Mouse (Mus musculus) cerebellum, adult 2 months (tissue): ENCODE results near the gene Scaf11. TPM values are rescaled to one million over a fixed set of nuclear protein-coding genes. Genes with fewer than 3 reads are reported as not detected.
A peak's percentile ranks its signal among the peaks of the same experiment; 100 is the strongest.
"Not testable (repeated sequence)": the region's sequence is repeated elsewhere in the genome, so short reads cannot be mapped to it uniquely, and the experiment has no call there.

Experiments used
- DNase-seq, 2 experiments: peaks; one replicate each; pipeline ENCODE4 v3.0.0; 2021
- H3K27ac ChIP-seq: fragments of 200-500 bp; 2 replicates; pipeline ENCODE4 v1.5.1; 2012; ENCODE audit warnings: low read length, control low read depth, inconsistent platforms; ENCODE audit not compliant: insufficient read depth
- H3K27me3 ChIP-seq: fragments of 200-500 bp; 2 replicates; pipeline ENCODE4 v1.6.1; 2012; ENCODE audit warnings: inconsistent platforms, mild to moderate bottlenecking, low read length, moderate library complexity; ENCODE audit not compliant: control insufficient read depth, insufficient read depth
- H3K4me1 ChIP-seq: fragments of 200-500 bp; 2 replicates; pipeline ENCODE4 v1.6.1; 2011; ENCODE audit warnings: low read length; ENCODE audit not compliant: control insufficient read depth, insufficient read depth
- H3K4me3 ChIP-seq: fragments of 200-500 bp; replicated peaks from 2 replicates; pipeline ENCODE3; 2011; ENCODE audit warnings: mild to moderate bottlenecking, low read depth, low read length, control low read depth; ENCODE audit not compliant: insufficient read depth
- CTCF ChIP-seq: fragments of 200-500 bp; IDR thresholded peaks from 2 replicates; pipeline ENCODE4 v1.5.1; 2011; ENCODE audit warnings: low read depth, mild to moderate bottlenecking, control low read depth, low read length, moderate library complexity, borderline replicate concordance; ENCODE audit not compliant: insufficient read depth
- POLR2A ChIP-seq: fragments of 200-500 bp; IDR thresholded peaks from 2 replicates; pipeline ENCODE4 v1.6.1; 2011; ENCODE audit warnings: low read length, control low read depth, borderline replicate concordance; ENCODE audit not compliant: insufficient read depth
- WGBS: fragments of 180-500 bp; shearing (Covaris S2); methylation state at CpG from one replicate; pipeline ENCODE4 v1.1.7; 2018; 5-methylcytosine and 5-hydroxymethylcytosine counted together
- polyA plus RNA-seq: library from polyadenylated mRNA; depleted of rRNA; stranded (reverse); fragments of >200 nt; gene quantifications from 2 replicates; pipeline ENCODE4 v1.2.3, GENCODE M21; 2012; rRNA removed

Scaf11 gene
- polyA plus RNA-seq = 40.4 and 40.8 TPM in 2 replicates

GRCm38 (mm10) chr15:96460730-96461540 is at the start of gene Scaf11:
Gene Scaf11 (minus strand): TSS chr15:96460843.
- under 1% methylated on average over 65 of the region's 96 CpGs for WGBS

GRCm38 (mm10) chr15:96507097-96507840 is 46.6 kb upstream of the Scaf11 start:
- Histone ChIP-seq H3K27ac (no peak overlapping the region), H3K27me3 (no peaks in the 10 kb centered on the region), H3K4me1 (no peaks in the 10 kb centered on the region), H3K4me3 (no peak overlapping the region)
- DNase-seq = peak; percentile 23 to 29
- WGBS = 37% methylated on average over 18 of the region's 18 CpGs
- TF ChIP-seq POLR2A (no peak), CTCF (peak; percentile 62)

More at GRCm38 (mm10) chr15:96460730-96461540, at the start of gene Scaf11:
- peak within 1 kb of the TSS; percentile 84 for H3K4me3 ChIP-seq
- DNase-seq = peak; percentile 95 to 97
- TF ChIP-seq CTCF (peak; percentile 51; the same call in 1 of the 2 replicates), POLR2A (peak; percentile 71; the same call in 1 of the 2 replicates)
- H3K27ac ChIP-seq = peak within 1 kb of the TSS; percentile 77
- H3K27me3 ChIP-seq = no peaks in the 10 kb centered on the region
- no peaks in the 10 kb centered on the region for H3K4me1 ChIP-seq

DNA sequence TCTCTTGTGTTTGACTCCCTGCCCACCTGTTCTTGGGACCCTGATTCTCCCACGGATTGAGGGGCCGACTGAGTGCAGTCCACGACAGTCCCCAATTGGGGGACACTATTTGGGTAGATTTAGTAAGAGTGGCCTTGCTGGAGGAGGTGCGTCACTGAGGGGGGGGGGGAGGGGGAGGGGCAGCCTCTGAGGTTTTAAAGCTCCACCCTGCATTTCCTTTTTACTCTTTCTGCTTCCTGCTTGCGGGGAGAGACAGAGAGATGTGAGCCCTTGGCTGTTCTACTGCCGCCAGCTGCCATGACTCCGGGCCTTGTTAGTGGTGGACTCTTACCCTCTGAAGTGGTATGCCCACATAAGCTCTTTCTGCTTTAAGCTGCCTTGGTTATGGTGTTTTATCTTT is 37.0 kb upstream of the Scaf11 start:
- Histone ChIP-seq H3K4me1 (no peaks in the 10 kb centered on the region), H3K27ac (no peak overlapping the region), H3K27me3 (no peaks in the 10 kb centered on the region), H3K4me3 (no peak overlapping the region)
- no peak for DNase-seq
- TF ChIP-seq POLR2A (no peak), CTCF (no peak)
- WGBS = 89% methylated on average over 7 of the region's 7 CpGs

DNA sequence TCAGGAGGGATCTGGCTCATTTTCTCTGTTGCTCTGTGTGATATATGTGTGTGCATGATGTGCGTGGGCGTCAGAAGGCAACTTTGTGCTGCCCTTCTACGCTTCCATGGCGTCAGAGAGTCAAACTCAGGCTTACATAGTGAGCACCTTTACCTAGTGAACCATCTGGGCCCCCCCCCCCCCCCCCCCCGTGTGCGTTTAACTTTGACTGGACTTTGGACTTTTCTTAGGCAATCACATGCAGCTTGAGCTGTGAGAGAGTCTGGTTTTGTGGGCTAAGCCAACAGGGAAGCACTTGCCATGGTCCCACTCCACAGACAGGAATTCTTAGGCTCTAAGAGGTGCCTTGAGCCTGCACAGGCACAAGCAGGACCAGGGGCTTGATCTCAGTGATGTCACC is 33.6 kb upstream of the Scaf11 start:
- WGBS = 87% methylated on average over 6 of the region's 6 CpGs
- Histone ChIP-seq H3K27ac (no peak overlapping the region), H3K27me3 (no peaks in the 10 kb centered on the region), H3K4me3 (no peak overlapping the region), H3K4me1 (no peaks in the 10 kb centered on the region)
- TF ChIP-seq CTCF = no peak
- no peak for TF ChIP-seq POLR2A
- DNase-seq = no peak

- TF ChIP-seq POLR2A (no peak), CTCF (no peak)
- Histone ChIP-seq H3K4me1 (no peaks in the 10 kb centered on the region), H3K27me3 (no peaks in the 10 kb centered on the region), H3K27ac (no peak overlapping the region), H3K4me3 (no peak overlapping the region)
- WGBS = 79% methylated on average over 5 of the region's 5 CpGs
- DNase-seq = no peak
Observed at GRCm38 (mm10) chr15:96493573-96493972, 32.9 kb upstream of the Scaf11 start.

- H3K4me3 ChIP-seq, DNase-seq, H3K4me1 ChIP-seq, H3K27ac ChIP-seq, H3K27me3 ChIP-seq: not testable (repeated sequence)
- 90% methylated on average over 4 of the region's 4 CpGs for WGBS
Observed at GRCm38 (mm10) chr15:96492919-96493318, 32.3 kb upstream of the Scaf11 start.

DNA sequence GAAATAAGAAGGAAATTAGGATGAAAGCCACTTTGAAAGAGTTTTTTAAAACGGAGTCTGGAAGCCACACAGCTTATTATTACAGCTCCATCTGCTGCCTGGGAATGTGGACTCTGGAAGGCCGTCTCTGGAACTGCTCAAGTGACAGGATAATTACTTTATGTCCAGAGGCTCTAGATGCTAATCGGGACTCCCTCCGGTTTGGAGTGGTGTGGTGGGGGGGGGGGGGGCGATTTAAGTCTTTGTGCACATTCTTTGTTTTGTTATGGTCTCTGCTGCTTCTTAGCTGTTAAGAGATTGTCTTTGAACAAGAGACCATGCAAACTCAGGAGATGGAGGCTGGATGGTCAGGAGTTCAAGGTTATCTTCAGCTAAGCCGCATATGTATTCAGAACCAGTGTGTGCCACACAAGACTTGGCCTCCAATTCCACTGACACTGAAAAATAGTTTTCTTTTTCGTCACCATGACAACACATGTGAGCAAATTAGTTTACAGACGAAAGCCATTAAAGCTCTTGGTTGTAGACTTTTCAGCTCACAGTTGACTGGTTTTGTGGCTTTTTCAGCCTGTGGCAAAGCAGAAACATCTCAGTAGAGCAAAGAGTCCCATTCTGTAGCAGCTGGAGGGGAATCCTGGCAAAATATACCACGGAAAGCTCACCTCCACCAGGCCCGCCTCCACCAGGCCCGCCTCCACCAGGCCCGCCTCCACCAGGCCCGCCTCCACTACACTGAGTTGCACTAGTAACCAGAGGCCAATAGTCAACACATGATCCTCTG is 31.4 kb upstream of the Scaf11 start:
- no peak for DNase-seq
- Histone ChIP-seq H3K4me1 (no peaks in the 10 kb centered on the region), H3K27me3 (no peaks in the 10 kb centered on the region), H3K27ac (no peak overlapping the region), H3K4me3 (no peak overlapping the region)
- 49% methylated on average over 13 of the region's 13 CpGs for WGBS
- TF ChIP-seq CTCF = no peak
- TF ChIP-seq POLR2A = no peak
